Comparison of ENCODE assay signal across 30 mouse cellular contexts in the genomic region with DNA sequence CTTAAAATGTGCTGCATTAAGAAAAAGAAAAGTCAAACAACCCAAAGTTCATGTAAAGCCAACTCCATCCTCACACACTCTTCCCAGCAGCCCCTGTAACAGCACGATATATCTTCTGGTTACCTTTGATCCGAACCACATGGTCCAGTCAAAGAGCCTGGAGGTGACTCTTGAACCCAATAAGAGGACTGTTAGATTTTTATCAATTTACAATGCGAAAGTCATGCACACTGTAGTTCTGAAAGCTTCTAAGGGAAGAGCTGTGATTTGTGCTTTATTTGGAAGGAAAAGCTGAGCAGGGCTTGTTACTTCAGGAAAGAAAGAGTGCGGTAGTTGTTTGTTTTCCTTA. TPM values are rescaled to one million over a fixed set of nuclear protein-coding genes. Genes with fewer than 3 reads are reported as not detected.
DNase-seq lines count a peak whose midpoint lies in the region; ATAC-seq lines count a peak whose summit lies in the region.
"Had no signal": no experiment of that assay in that cellular context is flagged by ENCODE, and none has a peak within 500 bp of the region (broad histone marks: within the 10 kb centered on the region; RNA-seq: fewer than 3 reads in every experiment).

No protein-coding gene starts in this region.

- H3K9me3 ChIP-seq in heart, embryonic 11.5 days (replicated peaks; ENCODE audit: control insufficient read depth, low read length), result no peaks in the 10 kb centered on the region
- H3K9me3 ChIP-seq in heart, embryonic 16.5 days (replicated peaks; ENCODE audit: control insufficient read depth, low read length), result no peaks in the 10 kb centered on the region
- H3K9me3 ChIP-seq in intestine, embryonic 15.5 days, result no peaks in the 10 kb centered on the region
- H3K9me3 ChIP-seq: embryonic facial prominence, embryonic 10.5 days; embryonic facial prominence, embryonic 15.5 days; forebrain, embryonic 13.5 days; liver, embryonic 15.5 days; neural tube, embryonic 15.5 days had no signal

- WGBS in heart, embryonic 11.5 days (ENCODE audit: insufficient replicate concordance), result 72% methylated on average over 4 of the region's 4 CpGs
- WGBS in heart, embryonic 16.5 days, result 66% methylated on average over 4 of the region's 4 CpGs
- 64% methylated on average over 4 of the region's 4 CpGs for WGBS in intestine, embryonic 15.5 days

- peak overlapping the region; percentile 95 for H3K27ac ChIP-seq in heart, embryonic 11.5 days (ENCODE audit: low read depth, low read length)
- H3K27ac ChIP-seq in heart, embryonic 16.5 days (ENCODE audit: low read length), result peak overlapping the region; percentile 97
- H3K27ac ChIP-seq in intestine, embryonic 15.5 days, result no peak overlapping the region
- H3K27ac ChIP-seq: embryonic facial prominence, embryonic 10.5 days; forebrain, embryonic 13.5 days; hindbrain, embryonic 14.5 days; kidney, postnatal 0 days; liver, embryonic 15.5 days; neural tube, embryonic 15.5 days had no signal

- no peak overlapping the region for H3K9ac ChIP-seq in heart, embryonic 11.5 days (ENCODE audit: low read depth, low read length)
- H3K9ac ChIP-seq in heart, embryonic 16.5 days (ENCODE audit: low read length), result 0 out of 2 replicates have a peak overlapping the region, but pooled peaks have one; percentile 5
- H3K9ac ChIP-seq in intestine, embryonic 15.5 days, result no peak overlapping the region
- H3K9ac ChIP-seq: embryonic facial prominence, embryonic 15.5 days; forebrain, embryonic 13.5 days; hindbrain, embryonic 14.5 days; liver, embryonic 15.5 days; lung, embryonic 14.5 days; neural tube, embryonic 15.5 days had no signal

- H3K27me3 ChIP-seq in heart, embryonic 11.5 days (ENCODE audit: control insufficient read depth, insufficient read depth, low read length), result no peaks in the 10 kb centered on the region
- H3K27me3 ChIP-seq in heart, embryonic 16.5 days (ENCODE audit: control insufficient read depth, insufficient read depth, low read length), result no peaks in the 10 kb centered on the region
- H3K27me3 ChIP-seq in intestine, embryonic 15.5 days (replicated peaks), result no peaks in the 10 kb centered on the region
- H3K27me3 ChIP-seq: embryonic facial prominence, embryonic 15.5 days; forebrain, embryonic 13.5 days; liver, embryonic 15.5 days; neural tube, embryonic 15.5 days had no signal

- DNase-seq in heart, adult 9 months (ENCODE audit: low spot score in 2 of 2), result no peak
- DNase-seq in heart, postnatal 4 days, result no peak
- peak; percentile 4 for DNase-seq in 3T3-L1 (ENCODE audit: low read depth, low spot score)
- DNase-seq in testis, postnatal 14 days (ENCODE audit: low spot score), result no peak
- DNase-seq in kidney, adult 8-10 months, result no peak
- DNase-seq: adrenal gland, postnatal 25 days; B cell, adult 2 months; cerebellum, adult 18-20 months; cerebellum, postnatal 10 days; gastrocnemius, postnatal 14 days; kidney, adult 2 months; kidney, postnatal 4 days; layer of hippocampus, adult 9-11 months; lung, embryonic 14.5 days; lung, postnatal 14 days; midbrain, embryonic 14.5 days; right cerebral cortex, postnatal 14 days; thymus, adult 2 months; thymus, postnatal 4 days had no signal

- H3K4me3 ChIP-seq in heart, embryonic 11.5 days (ENCODE audit: low read depth, low read length), result no peak overlapping the region
- no peak overlapping the region for H3K4me3 ChIP-seq in heart, embryonic 16.5 days (ENCODE audit: low read length)
- no peak overlapping the region for H3K4me3 ChIP-seq in intestine, embryonic 15.5 days (replicated peaks)
- H3K4me3 ChIP-seq: embryonic facial prominence, embryonic 10.5 days; embryonic facial prominence, embryonic 15.5 days; forebrain, embryonic 13.5 days; liver, embryonic 15.5 days; neural tube, embryonic 15.5 days had no signal

- H3K36me3 ChIP-seq in heart, embryonic 11.5 days (ENCODE audit: control insufficient read depth, insufficient read depth, low read length), result peaks cover 17% of the 10 kb centered on the region
- peaks cover 32% of the 10 kb centered on the region for H3K36me3 ChIP-seq in heart, embryonic 16.5 days (ENCODE audit: control insufficient read depth, insufficient read depth)
- H3K36me3 ChIP-seq in intestine, embryonic 15.5 days, result 0 out of 2 replicates have a peak, but pooled peaks cover 5% of the 10 kb centered on the region

- H3K4me2 ChIP-seq in heart, embryonic 11.5 days, result no peak overlapping the region
- H3K4me2 ChIP-seq in heart, embryonic 16.5 days (ENCODE audit: low read depth, low read length), result no peak overlapping the region
- H3K4me2 ChIP-seq in intestine, embryonic 15.5 days (replicated peaks), result no peak overlapping the region
- H3K4me2 ChIP-seq: embryonic facial prominence, embryonic 15.5 days; forebrain, embryonic 13.5 days; hindbrain, embryonic 14.5 days; liver, embryonic 15.5 days; lung, embryonic 14.5 days; neural tube, embryonic 15.5 days had no signal

- no peak for ATAC-seq in heart, embryonic 11.5 days (replicated peaks; ENCODE audit: insufficient number of reproducible peaks, low FRiP score, low TSS enrichment)
- ATAC-seq in heart, embryonic 16.5 days (replicated peaks; ENCODE audit: extremely low read depth, insufficient read depth, low FRiP score), result no peak
- peak; percentile 61; the same call in 1 of the 2 replicates for ATAC-seq in intestine, embryonic 15.5 days
- ATAC-seq: forebrain, embryonic 13.5 days had no signal

- H3K4me1 ChIP-seq in heart, embryonic 11.5 days (ENCODE audit: control insufficient read depth, insufficient read depth, low read length), result peaks cover 24% of the 10 kb centered on the region
- H3K4me1 ChIP-seq in heart, embryonic 16.5 days (ENCODE audit: control insufficient read depth, insufficient read depth, low read length), result peaks cover 25% of the 10 kb centered on the region
- peaks cover 3% of the 10 kb centered on the region; the same call in 1 of the 2 replicates for H3K4me1 ChIP-seq in intestine, embryonic 15.5 days (replicated peaks)
- H3K4me1 ChIP-seq: embryonic facial prominence, embryonic 10.5 days; embryonic facial prominence, embryonic 15.5 days; forebrain, embryonic 13.5 days; liver, embryonic 15.5 days; neural tube, embryonic 15.5 days had no signal

RNA-seq across cellular contexts. Expression of gene Atp6v0a1, which starts 21.5 kb away (rescaled TPM):
- 57.1 and 62.2 TPM in 2 replicates for polyA plus RNA-seq in heart, embryonic 11.5 days (2014; fragmentation: Nextera tagmentation; extraction: Ambion mirVana)
- 50.7 and 53.6 TPM in 2 replicates for polyA plus RNA-seq in heart, embryonic 16.5 days (2015; fragmentation: Nextera tagmentation; extraction: Ambion mirVana)
- total RNA-seq in heart, postnatal 4 days (2021), result 100 to 1,000 TPM; 112 to 115 TPM
- 35.4 and 36.2 TPM in 2 replicates for polyA plus RNA-seq in intestine, embryonic 15.5 days (2015; fragmentation: Nextera tagmentation; extraction: Ambion mirVana)

RNA-seq across cellular contexts. Expression of gene Naglu, which starts 39.0 kb away (rescaled TPM):
- polyA plus RNA-seq in heart, embryonic 11.5 days (2014; fragmentation: Nextera tagmentation; extraction: Ambion mirVana), result 9.6 and 13.1 TPM in 2 replicates
- polyA plus RNA-seq in heart, embryonic 16.5 days (2015; fragmentation: Nextera tagmentation; extraction: Ambion mirVana), result 11.5 and 13.1 TPM in 2 replicates
- total RNA-seq in heart, postnatal 4 days (2021), result 10 to 100 TPM in 1 of 2 experiments, 1 to 10 TPM in 1; 9.0 to 10.1 TPM
- 14.9 and 16.4 TPM in 2 replicates for polyA plus RNA-seq in intestine, embryonic 15.5 days (2015; fragmentation: Nextera tagmentation; extraction: Ambion mirVana)

RNA-seq across cellular contexts. Expression of gene Hsd17b1, which starts 47.4 kb away (rescaled TPM):
- polyA plus RNA-seq in heart, embryonic 11.5 days (2014; fragmentation: Nextera tagmentation; extraction: Ambion mirVana), result 0.11 TPM in 1 of 2 replicates, not detected in the other
- polyA plus RNA-seq in heart, embryonic 16.5 days (2015; fragmentation: Nextera tagmentation; extraction: Ambion mirVana), result 0.21 and 0.28 TPM in 2 replicates
- not detected for total RNA-seq in heart, postnatal 4 days (2021)
- not detected in 2 replicates for polyA plus RNA-seq in intestine, embryonic 15.5 days (2015; fragmentation: Nextera tagmentation; extraction: Ambion mirVana)
- total RNA-seq: hematopoietic stem cell, adult 5-6 weeks had no signal
- polyA plus RNA-seq: embryonic facial prominence, embryonic 10.5 days; forebrain, embryonic 13.5 days; hindbrain, embryonic 14.5 days; lung, embryonic 14.5 days had no signal

RNA-seq across cellular contexts. Expression of gene Coasy, which starts 51.6 kb away (rescaled TPM):
- polyA plus RNA-seq in heart, embryonic 11.5 days (2014; fragmentation: Nextera tagmentation; extraction: Ambion mirVana), result 29.6 and 34.3 TPM in 2 replicates
- polyA plus RNA-seq in heart, embryonic 16.5 days (2015; fragmentation: Nextera tagmentation; extraction: Ambion mirVana), result 29.9 and 30.0 TPM in 2 replicates
- total RNA-seq in heart, postnatal 4 days (2021), result 10 to 100 TPM; 15.4 to 16.2 TPM
- polyA plus RNA-seq in intestine, embryonic 15.5 days (2015; fragmentation: Nextera tagmentation; extraction: Ambion mirVana), result 41.8 and 43.9 TPM in 2 replicates

RNA-seq across cellular contexts. Expression of gene Mlx, which starts 56.3 kb away (rescaled TPM):
- polyA plus RNA-seq in heart, embryonic 11.5 days (2014; fragmentation: Nextera tagmentation; extraction: Ambion mirVana), result 34.5 and 36.0 TPM in 2 replicates
- polyA plus RNA-seq in heart, embryonic 16.5 days (2015; fragmentation: Nextera tagmentation; extraction: Ambion mirVana), result 38.6 and 41.7 TPM in 2 replicates
- 10 to 100 TPM; 17.5 to 17.7 TPM for total RNA-seq in heart, postnatal 4 days (2021)
- polyA plus RNA-seq in intestine, embryonic 15.5 days (2015; fragmentation: Nextera tagmentation; extraction: Ambion mirVana), result 65.0 and 65.4 TPM in 2 replicates
